Mouse (Mus musculus): ENCODE results near the gene Cpox. TPM values are rescaled to one million over a fixed set of nuclear protein-coding genes. Genes with fewer than 3 reads are reported as not detected.
"Not testable (repeated sequence)": the region's sequence is repeated elsewhere in the genome, so short reads cannot be mapped to it uniquely, and the experiment has no call there.

The Cpox gene
- polyA plus RNA-seq, 1 experiment from 2014 or later, result 24.1 TPM

GRCm38 (mm10) chr16:58655751-58656150, 14.3 kb upstream of the Cpox start:
- no peak for DNase-seq (ENCODE audit: low spot score)
- Histone ChIP-seq H3K4me1 (no peaks in the 10 kb centered on the region), H3K36me3 (no peaks in the 10 kb centered on the region), H3K4me3 (no peak overlapping the region), H3K27me3 (ENCODE audit: low read depth, poor library complexity, severe bottlenecking) (no peaks in the 10 kb centered on the region), H3K27ac (replicated peaks) (no peak overlapping the region), H3K9me3 (replicated peaks) (no peaks in the 10 kb centered on the region)

- H3K27ac ChIP-seq (replicated peaks), result no peak overlapping the region
- H3K36me3 ChIP-seq, result no peaks in the 10 kb centered on the region
- no peak overlapping the region for H3K4me3 ChIP-seq
- DNase-seq (ENCODE audit: low spot score), result peak; percentile 2
- WGBS, result 84% methylated on average over 4 of the region's 4 CpGs
- H3K9me3 ChIP-seq (replicated peaks), result no peaks in the 10 kb centered on the region
- no peaks in the 10 kb centered on the region for H3K4me1 ChIP-seq
- H3K27me3 ChIP-seq (ENCODE audit: low read depth, poor library complexity, severe bottlenecking), result no peaks in the 10 kb centered on the region
Observed at GRCm38 (mm10) chr16:58656526-58656925, 13.6 kb upstream of the Cpox start.

- Histone ChIP-seq H3K27ac (replicated peaks) (no peak overlapping the region), H3K9me3 (replicated peaks) (no peaks in the 10 kb centered on the region), H3K4me1 (no peaks in the 10 kb centered on the region), H3K4me3 (no peak overlapping the region), H3K27me3 (ENCODE audit: low read depth, poor library complexity, severe bottlenecking) (no peaks in the 10 kb centered on the region), H3K36me3 (no peaks in the 10 kb centered on the region)
- 89% methylated on average over 6 of the region's 6 CpGs for WGBS
- DNase-seq (ENCODE audit: low spot score), result peak; percentile 8
Observed at GRCm38 (mm10) chr16:58658668-58659067, 11.4 kb upstream of the Cpox start.

DNA sequence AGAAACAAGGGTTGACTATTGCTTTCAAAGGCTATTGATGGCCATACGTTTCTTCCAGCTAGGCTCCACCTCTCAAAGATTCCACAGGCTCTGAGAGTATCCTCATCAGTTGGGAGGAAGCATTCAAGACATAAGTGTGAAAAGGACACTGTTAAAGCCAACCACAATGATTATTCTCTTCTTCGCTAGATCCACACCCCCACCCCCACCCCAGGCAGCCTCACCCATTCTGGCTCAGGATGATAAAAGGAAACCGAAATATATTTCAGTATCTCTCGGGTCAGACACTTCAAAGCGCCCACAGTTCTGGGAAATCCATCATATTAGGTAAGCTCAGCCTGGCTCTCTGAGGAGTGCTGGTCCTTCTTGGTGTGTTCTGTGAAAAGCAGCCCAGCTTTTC, 8.3 kb upstream of the Cpox start:
- no peaks in the 10 kb centered on the region for H3K9me3 ChIP-seq (replicated peaks)
- no peak overlapping the region for H3K4me3 ChIP-seq
- H3K36me3 ChIP-seq, result no peaks in the 10 kb centered on the region
- H3K27me3 ChIP-seq (ENCODE audit: low read depth, poor library complexity, severe bottlenecking), result no peaks in the 10 kb centered on the region
- H3K27ac ChIP-seq (replicated peaks), result no peak overlapping the region
- no peak for DNase-seq (ENCODE audit: low spot score)
- H3K4me1 ChIP-seq, result no peaks in the 10 kb centered on the region
- 84% methylated on average over 5 of the region's 5 CpGs for WGBS

GRCm38 (mm10) chr16:58662287-58662791, 7.8 kb upstream of the Cpox start:
- H3K27ac ChIP-seq (replicated peaks), result no peak overlapping the region

GRCm38 (mm10) chr16:58663021-58663420, 7.1 kb upstream of the Cpox start:
- Histone ChIP-seq H3K4me3 (no peak overlapping the region), H3K9me3 (replicated peaks) (no peaks in the 10 kb centered on the region), H3K36me3 (no peaks in the 10 kb centered on the region), H3K27me3 (ENCODE audit: low read depth, poor library complexity, severe bottlenecking) (no peaks in the 10 kb centered on the region), H3K27ac (replicated peaks) (no peak overlapping the region), H3K4me1 (no peaks in the 10 kb centered on the region)
- DNase-seq (ENCODE audit: low spot score), result no peak
- 85% methylated on average over 5 of the region's 5 CpGs for WGBS

More at GRCm38 (mm10) chr16:58662287-58662791, 7.8 kb upstream of the Cpox start:
- no peaks in the 10 kb centered on the region for H3K27me3 ChIP-seq (ENCODE audit: low read depth, poor library complexity, severe bottlenecking)
- H3K4me3 ChIP-seq, result no peak overlapping the region
- no peaks in the 10 kb centered on the region for H3K4me1 ChIP-seq
- no peaks in the 10 kb centered on the region for H3K9me3 ChIP-seq (replicated peaks)
- no peaks in the 10 kb centered on the region for H3K36me3 ChIP-seq
- no peak for DNase-seq (ENCODE audit: low spot score)

DNA sequence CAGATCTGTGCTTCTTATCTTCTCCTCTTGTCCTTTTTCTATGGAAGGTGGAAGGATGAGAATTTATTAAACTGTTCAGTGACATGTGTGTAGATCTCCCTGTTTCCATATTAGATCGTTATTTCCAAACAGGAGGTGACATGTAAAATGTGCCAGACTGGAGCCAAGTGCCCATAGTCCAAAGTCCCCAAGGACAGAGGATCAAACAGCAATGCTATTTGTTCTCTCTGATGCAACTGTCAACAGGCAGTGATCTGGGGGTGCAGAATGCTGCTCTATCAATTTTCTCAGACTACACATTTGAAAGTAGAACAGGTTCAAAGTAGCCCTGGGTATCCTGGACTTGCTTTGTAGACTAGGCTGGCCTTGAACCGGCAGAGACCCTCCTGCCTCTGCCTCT, 6.3 kb upstream of the Cpox start:
- 86% methylated on average over 2 of the region's 2 CpGs for WGBS
- Histone ChIP-seq H3K9me3 (replicated peaks) (no peaks in the 10 kb centered on the region), H3K4me1 (no peaks in the 10 kb centered on the region), H3K27ac (replicated peaks) (no peak overlapping the region), H3K36me3 (no peaks in the 10 kb centered on the region), H3K4me3 (no peak overlapping the region), H3K27me3 (ENCODE audit: low read depth, poor library complexity, severe bottlenecking) (no peaks in the 10 kb centered on the region)
- no peak for DNase-seq (ENCODE audit: low spot score)

DNA sequence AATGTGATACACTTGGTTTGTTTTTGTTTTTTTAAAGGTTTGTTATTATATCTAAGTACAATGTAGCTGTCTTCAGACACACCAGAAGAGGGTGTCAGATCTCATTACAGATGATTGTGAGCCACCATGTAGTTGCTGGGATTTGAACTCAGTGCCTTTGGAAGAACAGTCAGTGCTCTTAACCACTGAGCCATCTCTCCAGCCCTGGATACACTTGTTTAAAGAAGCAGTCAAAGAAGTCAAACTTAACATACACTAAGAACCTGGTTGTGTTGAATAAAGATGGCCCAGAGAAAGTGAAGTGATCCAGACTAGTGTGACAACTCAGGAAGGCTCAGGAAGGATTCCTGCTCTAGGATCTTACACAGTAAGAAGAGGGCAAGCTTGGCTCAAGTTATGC, 5.0 kb upstream of the Cpox start:
- not testable (repeated sequence) for H3K4me3 ChIP-seq

DNA sequence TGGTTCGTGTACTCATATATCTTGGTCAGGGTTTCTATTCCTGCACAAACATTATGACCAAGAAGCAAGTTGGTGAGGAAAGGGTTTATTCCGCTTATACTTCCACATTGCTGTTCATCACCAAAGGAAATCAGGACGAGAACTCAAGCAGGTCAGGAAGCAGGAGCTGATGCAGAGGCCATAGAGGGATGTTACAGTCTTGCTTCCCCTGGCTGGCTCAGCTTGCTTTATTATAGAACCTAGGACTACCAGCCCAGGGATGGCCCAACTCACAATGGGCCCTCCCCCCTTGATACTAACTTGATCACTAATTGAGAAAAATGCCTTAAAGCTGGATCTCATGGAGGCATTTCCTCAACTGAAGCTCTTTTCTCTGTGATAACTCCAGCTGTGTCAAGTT, 3.4 kb upstream of the Cpox start:
- H3K27ac ChIP-seq (replicated peaks); H3K4me3 ChIP-seq; DNase-seq (ENCODE audit: low spot score); H3K9me3 ChIP-seq (replicated peaks); H3K27me3 ChIP-seq (ENCODE audit: low read depth, poor library complexity, severe bottlenecking); H3K36me3 ChIP-seq: not testable (repeated sequence)
- WGBS, result 81% methylated on average over 3 of the region's 3 CpGs
- peaks cover 15% of the 10 kb centered on the region for H3K4me1 ChIP-seq

More for the DNA sequence above, 5.0 kb upstream of the Cpox start:
- not testable (repeated sequence) for DNase-seq (ENCODE audit: low spot score); H3K4me1 ChIP-seq; H3K27me3 ChIP-seq (ENCODE audit: low read depth, poor library complexity, severe bottlenecking); H3K27ac ChIP-seq (replicated peaks); H3K9me3 ChIP-seq (replicated peaks); H3K36me3 ChIP-seq

- no peaks in the 10 kb centered on the region for H3K9me3 ChIP-seq (replicated peaks)
- no peak overlapping the region for H3K27ac ChIP-seq (replicated peaks)
- 0 out of 2 replicates have a peak, but pooled peaks cover 4% of the 10 kb centered on the region for H3K27me3 ChIP-seq (ENCODE audit: low read depth, poor library complexity, severe bottlenecking)
- H3K36me3 ChIP-seq, result peaks cover 7% of the 10 kb centered on the region
- H3K4me1 ChIP-seq, result peaks cover 15% of the 10 kb centered on the region
- WGBS, result 81% methylated on average over 3 of the region's 3 CpGs
- H3K4me3 ChIP-seq, result no peak overlapping the region
- DNase-seq (ENCODE audit: low spot score), result no peak
Observed at GRCm38 (mm10) chr16:58668586-58668985, 1.5 kb upstream of the Cpox start.

DNA sequence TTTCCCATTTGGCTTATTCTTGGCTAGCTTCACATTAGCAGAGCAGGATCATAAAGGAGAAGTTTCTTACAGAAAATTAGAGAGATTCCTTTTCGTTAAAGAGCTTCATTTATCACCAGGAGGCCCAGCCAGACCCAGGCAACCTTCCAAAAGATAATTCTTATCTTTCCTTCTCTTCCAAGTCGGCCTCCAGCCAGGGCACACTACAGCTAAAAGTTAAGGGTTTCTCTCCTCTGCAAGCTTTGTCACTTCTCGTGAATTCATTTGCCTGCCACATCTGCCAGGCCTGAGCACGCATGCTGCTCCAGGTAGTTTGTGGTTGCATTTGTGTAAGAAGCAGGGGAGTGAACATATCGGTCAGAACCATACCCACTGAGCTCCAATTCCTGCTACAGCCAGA, 828 bp upstream of the Cpox start:
- H3K4me3 ChIP-seq, result peak overlapping the region; percentile 93; the same call in 1 of the 2 replicates
- WGBS, result 66% methylated on average over 5 of the region's 5 CpGs

GRCm38 (mm10) chr16:58670643-58671042, 551 bp downstream of the Cpox start:
- under 1% methylated on average over 25 of the region's 25 CpGs for WGBS
- no peak for DNase-seq (ENCODE audit: low spot score)
- peaks cover 25% of the 10 kb centered on the region for H3K36me3 ChIP-seq
- peak overlapping the region; percentile 93 for H3K4me3 ChIP-seq
- H3K9me3 ChIP-seq (replicated peaks), result no peaks in the 10 kb centered on the region
- H3K4me1 ChIP-seq, result peaks cover 15% of the 10 kb centered on the region
- peak overlapping the region; percentile 91 for H3K27ac ChIP-seq (replicated peaks)
- H3K27me3 ChIP-seq (ENCODE audit: low read depth, poor library complexity, severe bottlenecking), result 0 out of 2 replicates have a peak, but pooled peaks cover 4% of the 10 kb centered on the region

More for the DNA sequence above, 828 bp upstream of the Cpox start:
- no peak for DNase-seq (ENCODE audit: low spot score)
- peaks cover 13% of the 10 kb centered on the region for H3K36me3 ChIP-seq
- H3K27me3 ChIP-seq (ENCODE audit: low read depth, poor library complexity, severe bottlenecking), result 0 out of 2 replicates have a peak, but pooled peaks cover 4% of the 10 kb centered on the region
- H3K27ac ChIP-seq (replicated peaks), result 0 out of 2 replicates have a peak overlapping the region, but pooled peaks have one; percentile 91
- peaks cover 15% of the 10 kb centered on the region for H3K4me1 ChIP-seq
- H3K9me3 ChIP-seq (replicated peaks), result no peaks in the 10 kb centered on the region

GRCm38 (mm10) chr16:58671212-58671985, 1.3 kb downstream of the Cpox start:
- no peak overlapping the region for H3K27ac ChIP-seq (replicated peaks)
- peaks cover 31% of the 10 kb centered on the region for H3K36me3 ChIP-seq
- peaks cover 15% of the 10 kb centered on the region for H3K4me1 ChIP-seq
- H3K4me3 ChIP-seq, result peak overlapping the region; percentile 93
- no peaks in the 10 kb centered on the region for H3K9me3 ChIP-seq (replicated peaks)
- 0 out of 2 replicates have a peak, but pooled peaks cover 4% of the 10 kb centered on the region for H3K27me3 ChIP-seq (ENCODE audit: low read depth, poor library complexity, severe bottlenecking)
- DNase-seq (ENCODE audit: low spot score), result no peak
- 75% methylated on average over 8 of the region's 8 CpGs for WGBS

Data from midbrain, embryonic 10.5 days (tissue).